Mouse (Mus musculus) G1E (cell line): ENCODE results near the gene Zfp472. TPM values are rescaled to one million over a fixed set of nuclear protein-coding genes. Genes with fewer than 3 reads are reported as not detected.
A peak's percentile ranks its signal among the peaks of the same experiment; 100 is the strongest.

Source experiments
- ATAC-seq: 2 replicates; pipeline ENCODE4 v1.8.0; 2016; ENCODE audit warnings: mild to moderate bottlenecking; ENCODE audit not compliant: insufficient number of reproducible peaks, poor library complexity, low FRiP score, severe bottlenecking; ENCODE audit errors: extremely low read depth
- DNase-seq: peaks from one replicate; pipeline ENCODE4 v3.0.0; 2012; ENCODE audit warnings: low spot score
- H3K27me3 ChIP-seq: 2 replicates; pipeline ENCODE4 v1.6.1; 2012; ENCODE audit warnings: mild to moderate bottlenecking, low read length, inconsistent platforms; ENCODE audit not compliant: insufficient read depth
- H3K36me3 ChIP-seq: replicated peaks from 2 replicates; pipeline ENCODE3; 2012; ENCODE audit warnings: mild to moderate bottlenecking, inconsistent platforms
- H3K4me1 ChIP-seq: 2 replicates; pipeline ENCODE4 v1.6.1; 2012; ENCODE audit warnings: low read depth, low read length, inconsistent platforms, mixed read lengths; ENCODE audit not compliant: insufficient read depth
- H3K4me3 ChIP-seq: 2 replicates; pipeline ENCODE4 v1.5.1; 2012; ENCODE audit warnings: low read depth, mild to moderate bottlenecking, inconsistent platforms, low read length, moderate library complexity, mixed read lengths
- H3K9me3 ChIP-seq: replicated peaks from 2 replicates; pipeline ENCODE4 v1.6.1; 2012; ENCODE audit warnings: inconsistent platforms
- CTCF ChIP-seq: IDR thresholded peaks from 2 replicates; pipeline ENCODE4 v1.5.1; 2012; ENCODE audit warnings: low read depth, low read length, inconsistent platforms, mixed read lengths
- GATA1 ChIP-seq: IDR thresholded peaks from 2 replicates; pipeline ENCODE4 v1.6.1; 2012; ENCODE audit warnings: borderline replicate concordance, low read length, inconsistent platforms, mixed read lengths
- GATA2 ChIP-seq: IDR thresholded peaks from 2 replicates; pipeline ENCODE4 v1.6.1; 2012; ENCODE audit warnings: low read depth, low read length, inconsistent platforms, borderline replicate concordance
- POLR2AphosphoS5 ChIP-seq: IDR thresholded peaks from 2 replicates; pipeline ENCODE4 v1.6.1; 2012; ENCODE audit warnings: low read depth, low read length, inconsistent platforms; ENCODE audit not compliant: insufficient replicate concordance
- TAL1 ChIP-seq: conservative IDR thresholded peaks from 2 replicates; pipeline ENCODE4 v1.6.1; 2012; ENCODE audit warnings: low read depth, low read length, inconsistent platforms, mixed read lengths
- polyA plus RNA-seq: library from polyadenylated mRNA; stranded (reverse); fragments of >175 nt; gene quantifications from 2 replicates; pipeline ENCODE4 v1.2.3, GENCODE M21; 2012
- total RNA-seq, 2 experiments: library from RNA; stranded (forward) in 1 of 2; stranded (reverse) in 1 of 2; fragments of 200-1000 nt in 1 of 2; fragments of >200 nt in 1 of 2; fragmentation: Nextera tagmentation in 1 of 2; gene quantifications; 2 replicates each; pipeline ENCODE4 v1.2.3; 2014 to 2017

Gene Zfp472
- total and polyA plus RNA-seq, 3 experiments: 0.40 to 13.4 (median 9.0) TPM

- Histone ChIP-seq H3K9me3 (no peaks in the 10 kb centered on the region), H3K36me3 (peaks cover 4% of the 10 kb centered on the region), H3K4me3 (no peak overlapping the region), H3K4me1 (peaks cover 17% of the 10 kb centered on the region), H3K27me3 (peaks cover 9% of the 10 kb centered on the region)
- DNase-seq: no peak
- ATAC-seq: no peak
- TF ChIP-seq POLR2AphosphoS5 (no peak), GATA2 (no peak), CTCF (no peak), TAL1 (no peak), GATA1 (no peak)
Measured at GRCm38 (mm10) chr17:32951006-32951405, 14.6 kb upstream of the Zfp472 start.

- ATAC-seq: no peak
- TF ChIP-seq CTCF: peak; percentile 38
- TF ChIP-seq GATA2: no peak
- no peak for TF ChIP-seq GATA1
- TF ChIP-seq TAL1: no peak
- no peaks in the 10 kb centered on the region for H3K9me3 ChIP-seq
- no peak for DNase-seq
- H3K4me1 ChIP-seq: peaks cover 13% of the 10 kb centered on the region
- H3K27me3 ChIP-seq: peaks cover 9% of the 10 kb centered on the region
- H3K4me3 ChIP-seq: no peak overlapping the region
- H3K36me3 ChIP-seq: peaks cover under 1% of the 10 kb centered on the region
Measured at GRCm38 (mm10) chr17:32951441-32951840, 14.2 kb upstream of the Zfp472 start.

- Histone ChIP-seq H3K36me3 (peaks cover 3% of the 10 kb centered on the region), H3K4me1 (peaks cover 23% of the 10 kb centered on the region)
- no peak for DNase-seq
Measured at GRCm38 (mm10) chr17:32965253-32965622, 376 bp upstream of the Zfp472 start.

GRCm38 (mm10) chr17:32981361-32981760, 15.7 kb downstream of the Zfp472 start:
- no peak for TF ChIP-seq GATA2
- no peak for TF ChIP-seq GATA1
- TF ChIP-seq TAL1: no peak
- TF ChIP-seq CTCF: no peak
- TF ChIP-seq POLR2AphosphoS5: no peak
- Histone ChIP-seq H3K27me3 (0 out of 2 replicates have a peak, but pooled peaks cover 2% of the 10 kb centered on the region), H3K9me3 (peaks cover 10% of the 10 kb centered on the region), H3K4me1 (no peaks in the 10 kb centered on the region), H3K36me3 (peaks cover 44% of the 10 kb centered on the region), H3K4me3 (no peak overlapping the region)
- no peak for ATAC-seq
- DNase-seq: no peak

More at GRCm38 (mm10) chr17:32965253-32965622, 376 bp upstream of the Zfp472 start:
- H3K27me3 ChIP-seq: no peaks in the 10 kb centered on the region
- TF ChIP-seq GATA2 (no peak), POLR2AphosphoS5 (no peak), GATA1 (no peak), CTCF (no peak), TAL1 (no peak)
- 0 out of 2 replicates have a peak, but pooled peaks have one; percentile 17 for ATAC-seq
- H3K9me3 ChIP-seq: peaks cover 2% of the 10 kb centered on the region; the same call in 1 of the 2 replicates
- H3K4me3 ChIP-seq: peak overlapping the region; percentile 97

- DNase-seq (no peak), ATAC-seq (no peak)
- TF ChIP-seq CTCF (no peak), TAL1 (no peak), GATA1 (no peak), GATA2 (no peak), POLR2AphosphoS5 (no peak)
- Histone ChIP-seq H3K27me3 (0 out of 2 replicates have a peak, but pooled peaks cover 2% of the 10 kb centered on the region), H3K36me3 (peaks cover 4% of the 10 kb centered on the region), H3K9me3 (no peaks in the 10 kb centered on the region), H3K4me1 (no peaks in the 10 kb centered on the region), H3K4me3 (no peak overlapping the region)
Measured at GRCm38 (mm10) chr17:32986301-32986700, 20.7 kb downstream of the Zfp472 start.

GRCm38 (mm10) chr17:32991965-32992698, 26.5 kb downstream of the Zfp472 start:
- no peaks in the 10 kb centered on the region for H3K9me3 ChIP-seq
- peaks cover 17% of the 10 kb centered on the region for H3K4me1 ChIP-seq
- H3K4me3 ChIP-seq: no peak overlapping the region; the same call in 1 of the 2 replicates
- peaks cover 20% of the 10 kb centered on the region for H3K36me3 ChIP-seq
- no peak for TF ChIP-seq GATA1
- TF ChIP-seq TAL1: no peak
- no peak for TF ChIP-seq CTCF
- no peak for TF ChIP-seq GATA2
- TF ChIP-seq POLR2AphosphoS5: no peak
- ATAC-seq (no peak), DNase-seq (no peak)
- no peaks in the 10 kb centered on the region for H3K27me3 ChIP-seq
